Mouse (Mus musculus) intestine, embryonic 16.5 days (tissue): ENCODE measurements around the gene Neurl4. TPM values are rescaled to one million over a fixed set of nuclear protein-coding genes. Genes with fewer than 3 reads are reported as not detected.

Experiments
- ATAC-seq: fragments of 200-750 bp; cut with Nextera tagmentation; 2 replicates; pipeline ENCODE4 v1.8.0; 2017; ENCODE audit warnings: moderate TSS enrichment, moderate library complexity
- H3K27ac ChIP-seq: fragments of 300-500 bp; sonication (generic); 2 replicates; pipeline ENCODE4 v1.5.1; 2014; ENCODE audit warnings: mild to moderate bottlenecking, low read length
- H3K27me3 ChIP-seq: fragments of 300-500 bp; sonication (generic); replicated peaks from 2 replicates; pipeline ENCODE4 v1.6.1; 2014; ENCODE audit warnings: low read length, control low read depth, mixed read lengths; ENCODE audit not compliant: control insufficient read depth, insufficient read depth
- H3K36me3 ChIP-seq: fragments of 300-500 bp; sonication (generic); 2 replicates; pipeline ENCODE4 v1.6.1; 2014; ENCODE audit warnings: low read length, control low read depth; ENCODE audit not compliant: control insufficient read depth, insufficient read depth
- H3K4me1 ChIP-seq: fragments of 300-500 bp; sonication (generic); 2 replicates; pipeline ENCODE4 v1.6.1; 2014; ENCODE audit warnings: low read length, control low read depth, mixed read lengths; ENCODE audit not compliant: control insufficient read depth, insufficient read depth
- H3K4me2 ChIP-seq: fragments of 300-500 bp; sonication (generic); 2 replicates; pipeline ENCODE4 v1.6.1; 2014; ENCODE audit warnings: low read depth, low read length, control low read depth
- H3K4me3 ChIP-seq: fragments of 300-500 bp; sonication (generic); 2 replicates; pipeline ENCODE4 v1.5.1; 2014; ENCODE audit warnings: mild to moderate bottlenecking, low read length
- H3K9ac ChIP-seq: fragments of 300-500 bp; sonication (generic); 2 replicates; pipeline ENCODE4 v1.6.1; 2014; ENCODE audit warnings: low read depth, low read length
- H3K9me3 ChIP-seq: fragments of 300-500 bp; sonication (generic); 2 replicates; pipeline ENCODE4 v1.6.1; 2016; ENCODE audit warnings: low read length, control low read depth; ENCODE audit not compliant: control insufficient read depth
- WGBS: fragments of 180-500 bp; shearing (Covaris S2); extraction: QIAGEN DNeasy Blood & Tissue Kit; methylation state at CpG from one replicate; pipeline ENCODE4 v1.1.7; 2014; 5-methylcytosine and 5-hydroxymethylcytosine counted together
- polyA plus RNA-seq: library from polyadenylated mRNA; unstranded; fragments of >200 nt; fragmentation: Nextera tagmentation; extraction: Ambion mirVana; gene quantifications from 2 replicates; pipeline ENCODE4 v1.2.1, GENCODE M21; 2015

Gene Neurl4
- polyA plus RNA-seq, 1 experiment from 2014 or later, result 7.1 TPM

- H3K4me3 ChIP-seq, result no peak overlapping the region
- no peak for ATAC-seq
Measured at GRCm38 (mm10) chr11:69886907-69887635, 13.8 kb upstream of the Neurl4 start.

GRCm38 (mm10) chr11:69891482-69891881 is 9.4 kb upstream of the Neurl4 start:
- no peaks in the 10 kb centered on the region for H3K27me3 ChIP-seq
- ATAC-seq, result no peak
- H3K9me3 ChIP-seq, result no peaks in the 10 kb centered on the region
- no peaks in the 10 kb centered on the region for H3K4me1 ChIP-seq
- 76% methylated on average over 4 of the region's 4 CpGs for whole genome bisulfite sequencing
- no peak overlapping the region for H3K27ac ChIP-seq
- H3K9ac ChIP-seq, result no peak overlapping the region
- H3K36me3 ChIP-seq, result no peaks in the 10 kb centered on the region
- no peak overlapping the region for H3K4me2 ChIP-seq
- H3K4me3 ChIP-seq, result no peak overlapping the region

More at GRCm38 (mm10) chr11:69886907-69887635, 13.8 kb upstream of the Neurl4 start:
- no peak overlapping the region for H3K4me2 ChIP-seq
- WGBS, result 62% methylated on average over 8 of the region's 8 CpGs
- no peak overlapping the region for H3K9ac ChIP-seq
- H3K9me3 ChIP-seq, result no peaks in the 10 kb centered on the region
- H3K36me3 ChIP-seq, result no peaks in the 10 kb centered on the region
- no peaks in the 10 kb centered on the region for H3K27me3 ChIP-seq
- no peak overlapping the region for H3K27ac ChIP-seq
- no peaks in the 10 kb centered on the region for H3K4me1 ChIP-seq

GRCm38 (mm10) chr11:69894671-69895070 is 6.2 kb upstream of the Neurl4 start:
- Histone ChIP-seq H3K27me3 (no peaks in the 10 kb centered on the region), H3K4me1 (no peaks in the 10 kb centered on the region), H3K36me3 (no peaks in the 10 kb centered on the region), H3K4me2 (no peak overlapping the region), H3K4me3 (no peak overlapping the region), H3K9me3 (no peaks in the 10 kb centered on the region), H3K27ac (no peak overlapping the region), H3K9ac (no peak overlapping the region)
- 73% methylated on average over 5 of the region's 5 CpGs for WGBS
- no peak for ATAC-seq

DNA sequence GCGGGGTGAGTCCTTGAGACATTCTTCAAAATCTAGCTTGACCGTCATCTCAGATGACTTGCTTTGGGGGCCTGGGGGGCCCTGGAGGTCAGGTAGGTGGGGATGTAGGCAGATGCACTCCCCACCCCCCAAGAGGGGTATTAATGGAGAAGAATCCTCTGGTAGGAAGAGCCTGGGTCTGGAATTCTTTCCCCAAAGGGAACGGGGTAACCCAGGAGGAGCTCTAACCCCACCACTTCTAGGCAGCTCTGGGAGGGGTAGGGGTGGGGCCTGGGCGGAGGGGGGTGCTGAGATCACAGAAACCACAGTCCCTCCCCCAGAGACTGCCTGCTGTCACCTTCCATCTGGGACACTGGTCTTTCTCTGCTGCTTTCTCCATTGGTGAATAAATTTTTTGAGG is 5.6 kb upstream of the Neurl4 start, which contains the start of gene Acap1:
Gene Acap1 (minus strand): TSS at position 249 of the 400 bp plus-strand sequence.
- H3K9me3 ChIP-seq, result no peaks in the 10 kb centered on the region
- H3K36me3 ChIP-seq, result no peaks in the 10 kb centered on the region
- no peak within 1 kb of the TSS for H3K4me3 ChIP-seq
- no peak within 1 kb of the TSS for H3K4me2 ChIP-seq
- no peaks in the 10 kb centered on the region for H3K27me3 ChIP-seq
- no peak for ATAC-seq
- 71% methylated on average over 4 of the region's 4 CpGs for WGBS
- no peak within 1 kb of the TSS for H3K27ac ChIP-seq
- H3K4me1 ChIP-seq, result 0 out of 2 replicates have a peak, but pooled peaks cover 3% of the 10 kb centered on the region
- no peak within 1 kb of the TSS for H3K9ac ChIP-seq

DNA sequence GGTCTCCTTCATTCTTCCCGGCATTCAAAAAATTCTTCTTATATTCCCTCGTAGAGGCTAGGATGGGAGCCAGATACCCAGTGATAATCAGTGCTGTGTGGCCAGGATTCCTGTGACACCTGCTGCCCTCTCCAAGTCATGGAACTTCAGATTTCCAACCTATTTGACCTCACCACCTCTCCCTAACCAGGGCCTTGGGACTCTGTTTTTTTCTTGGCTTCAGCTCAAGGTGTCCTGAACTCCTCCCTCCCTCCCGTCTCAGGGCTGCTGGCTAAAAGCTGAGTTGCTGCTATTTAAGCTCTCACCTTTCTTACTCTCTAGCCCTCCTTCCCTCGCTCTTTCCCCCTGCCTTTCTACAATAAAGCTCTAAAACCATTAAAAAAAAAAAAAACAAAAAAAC is 1.0 kb upstream of the Neurl4 start:
- Histone ChIP-seq H3K27me3 (no peaks in the 10 kb centered on the region), H3K27ac (no peak overlapping the region), H3K36me3 (peaks cover 10% of the 10 kb centered on the region; the same call in 1 of the 2 replicates), H3K9ac (peak overlapping the region; percentile 96), H3K9me3 (no peaks in the 10 kb centered on the region), H3K4me1 (peaks cover 11% of the 10 kb centered on the region; the same call in 1 of the 2 replicates), H3K4me2 (peak overlapping the region; percentile 96), H3K4me3 (peak overlapping the region; percentile 82)
- no peak for ATAC-seq
- 20% methylated on average over 4 of the region's 4 CpGs for WGBS

DNA sequence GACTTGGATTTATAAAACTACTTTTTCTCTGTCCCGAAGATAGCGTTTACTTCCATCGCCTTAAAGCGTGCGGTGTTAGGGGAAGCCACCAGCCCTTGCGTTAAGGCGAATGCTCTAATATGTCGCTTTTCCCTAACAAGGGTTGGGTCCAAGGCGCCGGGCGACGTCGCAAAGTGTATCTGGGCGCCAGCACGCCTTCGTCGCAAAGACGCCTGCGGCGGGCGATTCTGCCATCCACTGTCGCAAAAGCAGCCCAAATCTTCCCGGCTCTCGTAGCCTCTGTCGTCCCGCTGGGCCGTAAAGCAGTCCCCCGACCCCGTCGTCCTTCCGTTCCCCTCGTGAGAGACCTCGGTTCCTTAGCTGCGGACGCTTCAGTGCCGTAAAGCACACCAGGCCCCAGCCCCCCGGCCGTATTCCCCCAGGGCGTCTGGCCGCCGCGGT is 554 bp downstream of the Neurl4 start:
- peaks cover 11% of the 10 kb centered on the region; the same call in 1 of the 2 replicates for H3K4me1 ChIP-seq
- H3K4me2 ChIP-seq, result peak overlapping the region; percentile 96
- peak; percentile 76 for ATAC-seq
- peaks cover 18% of the 10 kb centered on the region for H3K36me3 ChIP-seq
- under 1% methylated on average over 42 of the region's 42 CpGs for WGBS
- no peaks in the 10 kb centered on the region for H3K27me3 ChIP-seq
- peak overlapping the region; percentile 96 for H3K27ac ChIP-seq
- no peaks in the 10 kb centered on the region for H3K9me3 ChIP-seq
- H3K4me3 ChIP-seq, result peak overlapping the region; percentile 82
- peak overlapping the region; percentile 96 for H3K9ac ChIP-seq

DNA sequence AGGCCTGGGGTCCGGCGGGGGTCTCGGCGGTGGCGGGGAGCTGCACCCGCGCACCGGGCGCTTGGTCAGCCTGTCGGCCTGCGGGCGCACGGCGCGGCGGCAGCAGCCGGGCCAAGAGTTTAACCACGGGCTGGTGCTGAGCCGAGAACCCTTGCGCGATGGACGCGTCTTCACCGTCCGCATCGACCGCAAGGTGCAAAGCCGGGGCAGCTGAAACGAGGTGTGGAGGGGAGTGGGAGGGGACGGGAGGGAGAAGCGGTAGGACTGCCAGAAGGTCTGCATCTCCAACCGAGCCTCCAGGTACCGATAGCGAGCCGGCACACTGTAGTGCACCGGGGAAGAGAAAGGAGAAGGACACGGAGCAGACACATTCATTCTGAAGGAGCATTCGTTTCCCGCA is 1.1 kb downstream of the Neurl4 start:
- Histone ChIP-seq H3K27ac (peak overlapping the region; percentile 96), H3K9ac (peak overlapping the region; percentile 96), H3K36me3 (peaks cover 23% of the 10 kb centered on the region), H3K4me3 (peak overlapping the region; percentile 82), H3K4me2 (peak overlapping the region; percentile 96), H3K27me3 (no peaks in the 10 kb centered on the region), H3K9me3 (no peaks in the 10 kb centered on the region), H3K4me1 (peaks cover 11% of the 10 kb centered on the region; the same call in 1 of the 2 replicates)
- under 1% methylated on average over 34 of the region's 39 CpGs for WGBS
- no peak; the same call in 1 of the 2 replicates for ATAC-seq

GRCm38 (mm10) chr11:69902972-69903371 is 2.1 kb downstream of the Neurl4 start:
- ATAC-seq, result no peak

DNA sequence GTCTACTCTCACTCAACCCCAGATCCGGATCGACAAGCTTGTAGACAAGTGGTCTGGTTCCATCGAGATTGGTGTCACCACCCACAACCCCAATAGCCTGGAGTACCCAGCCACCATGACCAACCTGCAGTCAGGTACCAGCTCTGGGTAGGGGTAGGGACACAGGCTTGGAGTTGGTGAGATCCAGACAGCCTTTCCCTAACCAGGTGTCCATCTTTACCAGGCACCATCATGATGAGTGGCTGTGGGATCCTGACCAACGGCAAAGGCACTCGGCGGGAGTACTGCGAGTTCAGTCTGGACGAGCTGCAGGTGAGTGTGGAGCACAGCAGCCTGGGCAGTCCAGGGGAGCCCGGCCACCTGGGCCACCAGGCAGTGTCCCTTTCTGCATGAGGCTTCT is 3.4 kb downstream of the Neurl4 start:
- no peak overlapping the region for H3K4me2 ChIP-seq
- no peak overlapping the region for H3K27ac ChIP-seq
- H3K36me3 ChIP-seq, result peaks cover 41% of the 10 kb centered on the region
- ATAC-seq, result no peak
- 97% methylated on average over 9 of the region's 9 CpGs for WGBS
- no peaks in the 10 kb centered on the region for H3K9me3 ChIP-seq
- H3K27me3 ChIP-seq, result no peaks in the 10 kb centered on the region
- H3K4me3 ChIP-seq, result no peak overlapping the region
- H3K4me1 ChIP-seq, result peaks cover 11% of the 10 kb centered on the region; the same call in 1 of the 2 replicates
- no peak overlapping the region for H3K9ac ChIP-seq

More at GRCm38 (mm10) chr11:69902972-69903371, 2.1 kb downstream of the Neurl4 start:
- Histone ChIP-seq H3K9ac (peak overlapping the region; percentile 96; the same call in 1 of the 2 replicates), H3K4me2 (peak overlapping the region; percentile 96), H3K4me3 (peak overlapping the region; percentile 82), H3K27me3 (no peaks in the 10 kb centered on the region), H3K27ac (no peak overlapping the region), H3K4me1 (peaks cover 11% of the 10 kb centered on the region; the same call in 1 of the 2 replicates), H3K36me3 (peaks cover 31% of the 10 kb centered on the region), H3K9me3 (no peaks in the 10 kb centered on the region)
- WGBS, result 81% methylated on average over 13 of the region's 13 CpGs
